Mouse (Mus musculus): ENCODE results near the gene Tnfsf10. TPM values are rescaled to one million over a fixed set of nuclear protein-coding genes. Genes with fewer than 3 reads are reported as not detected.

Gene Tnfsf10
- total RNA-seq, 2 experiments from 2014 or later: 6.3 to 8.8 TPM

- peak; percentile 93 for ATAC-seq (replicated peaks; ENCODE audit: poor library complexity, severe bottlenecking)
Observed at GRCm38 (mm10) chr3:27302339-27303022, 14.3 kb upstream of the Tnfsf10 start.

DNA sequence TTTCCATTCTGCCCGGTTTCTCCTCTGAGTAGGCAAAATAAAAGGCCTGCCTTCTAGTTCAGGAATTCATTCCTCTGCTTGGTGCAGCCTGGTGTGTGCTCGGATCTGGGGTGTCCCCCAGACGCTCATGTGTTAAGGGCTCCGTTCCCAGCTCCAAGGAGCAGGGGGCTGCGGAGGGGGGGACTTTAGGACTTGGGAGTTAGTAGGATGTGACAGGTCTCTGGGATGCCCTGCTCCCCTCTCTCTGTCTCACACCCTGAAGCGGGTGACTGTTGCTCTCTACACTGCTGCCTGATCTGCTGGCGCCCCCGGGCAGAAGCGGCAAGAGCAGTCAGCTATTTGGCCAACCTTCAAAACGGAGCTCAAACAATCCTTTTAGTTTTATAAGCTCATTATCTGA lies 10.0 kb upstream of the Tnfsf10 start:
- no peak for ATAC-seq (replicated peaks; ENCODE audit: poor library complexity, severe bottlenecking)

DNA sequence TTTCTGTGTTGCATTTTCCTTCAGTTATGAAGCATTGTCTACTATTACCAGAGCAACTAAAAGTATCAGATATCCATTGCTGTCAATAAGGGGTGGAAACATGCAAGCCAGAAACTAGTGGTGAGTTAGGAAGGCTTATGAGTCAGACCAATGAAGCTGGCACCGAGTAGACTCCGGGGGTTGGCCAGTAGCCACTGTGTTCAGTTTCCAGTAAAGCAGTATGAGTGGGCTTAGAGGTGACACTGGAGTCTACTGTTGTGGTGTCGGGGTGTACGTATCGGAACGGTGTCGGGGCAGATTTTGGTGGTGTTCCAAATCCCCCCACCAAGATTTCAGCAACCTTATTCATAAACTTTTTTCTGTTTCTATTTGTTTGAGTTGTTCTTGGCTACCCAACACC lies 5.9 kb upstream of the Tnfsf10 start:
- ATAC-seq (replicated peaks; ENCODE audit: poor library complexity, severe bottlenecking): no peak

DNA sequence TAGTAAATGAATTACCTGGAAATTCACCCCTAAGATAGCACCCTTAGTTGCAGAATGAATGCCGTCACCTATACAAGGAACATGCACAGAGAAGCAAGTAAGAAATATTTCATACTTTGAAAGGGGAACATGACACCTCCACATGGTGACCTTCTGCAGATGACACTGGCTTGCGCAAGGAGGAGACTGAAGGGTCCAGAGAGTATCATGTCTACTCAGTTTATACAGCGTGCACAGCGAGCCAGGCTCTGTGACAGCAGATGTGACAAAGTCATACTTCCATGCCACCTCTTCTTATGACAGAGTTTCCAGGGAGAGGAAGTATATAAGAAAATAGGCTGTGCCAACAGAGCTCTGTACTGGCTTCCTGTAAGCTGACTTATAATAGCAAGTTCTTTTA lies 5.4 kb upstream of the Tnfsf10 start:
- ATAC-seq (replicated peaks; ENCODE audit: poor library complexity, severe bottlenecking): peak; percentile 82

- ATAC-seq (replicated peaks; ENCODE audit: poor library complexity, severe bottlenecking): no peak
Observed at GRCm38 (mm10) chr3:27314506-27315164, 2.2 kb upstream of the Tnfsf10 start.

- peak; percentile 41 for ATAC-seq (replicated peaks; ENCODE audit: poor library complexity, severe bottlenecking)
Observed at GRCm38 (mm10) chr3:27317288-27318024, 628 bp downstream of the Tnfsf10 start.

DNA sequence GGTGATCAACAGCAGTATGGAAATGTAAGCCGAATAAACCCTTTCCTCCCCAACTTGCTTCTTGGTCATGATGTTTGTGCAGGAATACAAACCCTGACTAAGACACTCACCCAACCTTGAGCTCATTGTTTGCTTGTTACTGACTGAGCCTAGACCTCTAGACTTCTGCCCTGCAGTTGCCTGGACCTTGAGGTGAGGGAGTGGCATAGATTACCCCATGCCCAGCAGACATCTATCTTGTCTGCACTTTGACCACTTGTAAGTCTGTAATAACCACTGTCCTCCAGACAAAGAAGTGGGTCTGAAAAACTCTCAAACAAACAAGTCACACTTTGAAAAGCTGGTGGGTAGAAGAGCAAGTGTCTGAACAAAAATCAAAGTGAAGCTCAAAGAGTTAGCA lies 2.8 kb downstream of the Tnfsf10 start:
- no peak for ATAC-seq (replicated peaks; ENCODE audit: poor library complexity, severe bottlenecking)

- ATAC-seq (replicated peaks; ENCODE audit: poor library complexity, severe bottlenecking): no peak
Observed at GRCm38 (mm10) chr3:27320613-27321495, 4.0 kb downstream of the Tnfsf10 start.

- ATAC-seq (replicated peaks; ENCODE audit: poor library complexity, severe bottlenecking): no peak
Observed at GRCm38 (mm10) chr3:27322591-27322990, 5.8 kb downstream of the Tnfsf10 start.

GRCm38 (mm10) chr3:27323551-27323950 lies 6.7 kb downstream of the Tnfsf10 start:
- ATAC-seq (replicated peaks; ENCODE audit: poor library complexity, severe bottlenecking): no peak

- ATAC-seq (replicated peaks; ENCODE audit: poor library complexity, severe bottlenecking): no peak
Observed at GRCm38 (mm10) chr3:27326633-27327191, 9.9 kb downstream of the Tnfsf10 start.

DNA sequence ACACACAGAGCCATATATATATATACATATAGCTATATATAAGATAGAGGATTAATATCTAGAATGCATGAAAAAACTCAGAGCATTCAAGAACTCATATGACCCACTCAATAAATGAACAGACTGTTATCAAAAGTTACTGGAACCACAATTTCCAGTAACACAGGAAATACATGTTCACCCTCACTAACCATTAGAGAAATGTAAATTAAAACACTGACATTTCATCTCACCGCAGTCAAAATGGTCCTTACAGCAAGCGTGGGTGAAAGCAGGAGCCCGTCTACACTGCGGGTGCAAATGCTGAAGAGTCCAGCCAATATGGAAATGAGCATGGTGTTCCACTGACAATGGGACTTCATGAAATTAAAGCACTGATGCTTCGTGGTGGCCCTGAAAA lies 13.9 kb downstream of the Tnfsf10 start:
- no peak for ATAC-seq (replicated peaks; ENCODE audit: poor library complexity, severe bottlenecking)

GRCm38 (mm10) chr3:27338437-27338836 lies 21.6 kb downstream of the Tnfsf10 start:
- ATAC-seq (replicated peaks; ENCODE audit: poor library complexity, severe bottlenecking): peak; percentile 44; the same call in 1 of the 2 replicates

DNA sequence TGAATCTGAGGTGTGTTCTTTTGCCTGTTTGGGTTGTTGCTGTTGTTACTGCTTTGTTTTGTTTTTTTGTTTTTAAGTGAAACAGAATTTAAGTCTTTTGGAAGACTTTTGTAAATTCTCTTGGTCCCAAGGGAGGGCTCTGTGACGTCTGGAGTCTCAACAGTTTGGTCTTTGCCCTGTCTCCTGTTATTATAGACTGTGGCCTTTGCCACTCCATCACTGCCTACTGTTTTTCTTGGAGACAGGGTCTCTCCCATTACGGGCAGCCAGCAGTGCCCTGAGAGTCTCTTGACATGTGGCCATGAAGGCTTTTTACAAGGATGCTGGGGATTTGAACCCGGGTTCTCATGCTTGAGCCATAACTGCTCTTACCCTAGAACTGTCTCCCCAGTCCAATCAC lies 22.1 kb downstream of the Tnfsf10 start:
- ATAC-seq (replicated peaks; ENCODE audit: poor library complexity, severe bottlenecking): no peak

DNA sequence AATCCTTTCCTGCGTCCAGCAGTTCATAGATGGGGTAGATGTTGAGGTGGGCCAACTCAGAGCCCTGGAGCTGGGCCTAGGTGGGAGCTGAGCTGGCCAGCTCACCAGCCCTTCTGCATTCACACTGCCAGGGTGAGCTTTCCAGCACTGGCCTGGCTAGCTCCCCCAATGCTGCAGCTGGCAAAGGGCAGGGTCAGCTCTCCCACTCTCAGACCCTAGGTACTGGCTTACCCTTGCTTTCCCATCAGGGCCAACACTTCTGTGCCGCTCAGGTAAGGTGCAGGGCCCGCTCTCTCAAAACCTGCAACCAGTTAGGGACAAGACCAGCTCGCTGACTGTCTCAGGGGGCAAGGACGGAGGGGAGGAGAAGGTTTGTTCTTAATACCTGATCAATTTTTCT lies 23.9 kb downstream of the Tnfsf10 start:
- ATAC-seq (replicated peaks; ENCODE audit: poor library complexity, severe bottlenecking): no peak

DNA sequence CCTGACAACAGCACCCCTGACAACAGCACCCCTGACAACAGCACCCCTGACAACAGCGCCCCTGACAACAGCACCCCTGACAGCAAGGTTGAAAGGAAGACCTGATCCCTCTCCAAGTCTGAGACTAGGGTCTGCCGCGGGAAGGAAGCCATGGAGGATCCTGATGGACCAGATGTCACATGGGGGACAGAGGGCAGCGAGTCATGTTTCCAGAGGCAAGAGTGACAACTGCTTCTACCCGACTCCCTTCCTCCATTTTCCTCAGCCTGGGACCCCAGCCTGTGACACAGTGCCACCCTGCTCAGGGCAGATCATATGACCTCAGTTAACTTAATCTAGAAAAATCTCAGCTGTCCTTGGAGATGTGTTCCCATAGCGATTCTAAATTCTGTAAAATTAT lies 25.6 kb downstream of the Tnfsf10 start:
- ATAC-seq (replicated peaks; ENCODE audit: poor library complexity, severe bottlenecking): no peak

GRCm38 (mm10) chr3:27345526-27345925 lies 28.7 kb downstream of the Tnfsf10 start:
- peak; percentile 100 for ATAC-seq (replicated peaks; ENCODE audit: poor library complexity, severe bottlenecking)

DNA sequence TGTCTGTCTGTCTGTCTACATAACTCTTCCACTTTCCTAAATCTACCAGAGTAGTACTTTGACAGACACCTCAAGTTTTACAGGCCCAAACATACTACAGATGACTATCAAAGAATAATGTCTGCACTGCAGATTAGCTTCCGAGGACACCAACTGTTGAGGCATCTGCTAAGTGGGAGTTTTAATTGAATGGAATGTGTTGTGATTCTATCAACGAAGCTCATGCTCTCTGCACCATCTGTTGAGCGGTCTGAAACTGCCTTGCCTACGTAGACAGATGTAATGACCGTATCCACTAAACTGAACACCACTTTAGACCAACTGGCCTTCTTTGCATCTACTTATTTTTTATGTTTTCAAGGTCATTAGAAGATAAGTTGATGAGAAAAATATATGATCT lies 31.6 kb downstream of the Tnfsf10 start:
- no peak for ATAC-seq (replicated peaks; ENCODE audit: poor library complexity, severe bottlenecking)

DNA sequence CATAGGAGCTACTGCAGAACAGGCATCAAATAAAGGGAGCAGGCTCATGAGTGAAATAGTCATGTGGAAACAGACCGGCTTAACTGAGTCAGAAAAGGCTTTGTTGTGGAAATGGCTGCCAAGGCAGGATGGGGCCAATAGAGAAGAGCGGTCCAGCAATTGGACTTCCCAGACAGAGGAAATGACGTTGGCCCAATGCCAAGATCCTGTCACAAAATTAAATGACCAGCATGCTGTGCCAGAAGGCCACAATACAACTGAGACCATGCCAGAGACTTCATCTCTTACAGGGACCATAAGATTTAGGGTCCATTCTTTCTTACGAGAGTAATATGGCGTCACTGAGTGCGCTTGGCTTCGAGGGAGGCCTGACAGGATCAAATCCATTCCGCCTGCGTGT lies 34.3 kb downstream of the Tnfsf10 start:
- no peak for ATAC-seq (replicated peaks; ENCODE audit: poor library complexity, severe bottlenecking)

DNA sequence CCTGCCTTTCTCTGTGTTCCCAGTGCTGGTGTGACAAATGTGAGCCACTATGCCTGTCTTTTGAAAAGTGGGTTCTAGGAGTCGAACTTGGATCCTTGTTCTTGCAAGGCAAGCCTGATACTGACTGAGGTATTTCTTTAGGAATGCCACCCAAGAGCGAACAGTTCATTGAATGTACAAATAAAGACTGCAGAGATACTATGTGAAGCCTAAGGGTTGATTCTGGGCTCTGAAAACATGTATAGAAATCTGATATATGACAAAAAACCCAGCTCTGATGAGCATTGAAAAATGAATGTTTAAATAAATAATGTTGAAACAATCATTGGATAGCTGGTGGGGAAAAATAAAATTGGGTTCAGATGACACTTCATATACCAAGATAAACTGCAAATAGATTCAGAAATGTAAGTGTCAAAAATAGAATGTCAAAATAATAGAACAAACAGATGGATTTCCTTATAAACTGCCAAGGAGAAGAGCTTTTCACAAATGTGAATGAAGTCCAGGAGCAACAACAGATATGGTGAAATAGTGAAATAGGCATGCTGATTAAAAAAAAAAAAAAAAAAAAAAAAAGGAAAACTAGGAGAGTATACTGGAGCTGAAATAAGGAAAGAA lies 42.4 kb downstream of the Tnfsf10 start:
- ATAC-seq (replicated peaks; ENCODE audit: poor library complexity, severe bottlenecking): no peak

All from granulocyte monocyte progenitor cell, adult 5-6 weeks (primary cell).